Mouse (Mus musculus) bone marrow macrophage, adult 2 months (primary cell): ENCODE results near the gene Smarcd3.

Experiments used
- CTCF ChIP-seq: IDR thresholded peaks from 2 replicates; pipeline ENCODE4 v1.5.1; 2012; ENCODE audit warnings: low read depth, mild to moderate bottlenecking, low read length, moderate library complexity
- POLR2A ChIP-seq: IDR thresholded peaks from 2 replicates; pipeline ENCODE4 v1.6.1; 2012; ENCODE audit warnings: mild to moderate bottlenecking, low read depth, low read length, borderline replicate concordance

GRCm38 (mm10) chr5:24556709-24557108 is 67.5 kb downstream of the Smarcd3 start, which contains the start of gene 4931409K22Rik:
- TF ChIP-seq CTCF: no peak
- no peak for TF ChIP-seq POLR2A
